Mouse (Mus musculus): ENCODE results near the gene Gm49027.
"Not testable (repeated sequence)": the region's sequence is repeated elsewhere in the genome, so short reads cannot be mapped to it uniquely, and the experiment has no call there.

The Gm49027 gene

GRCm38 (mm10) chr5:123525281-123525680 lies at the start of gene Gm49027:
Gm49027 (minus strand) TSS chr5:123525488.
- DNase-seq (ENCODE audit: low read depth) = no peak

GRCm38 (mm10) chr5:123573362-123573761 lies 48.1 kb upstream of the Gm49027 start:
- DNase-seq (ENCODE audit: low read depth) = no peak

GRCm38 (mm10) chr5:123572357-123573186 lies 47.3 kb upstream of the Gm49027 start, which contains the start of gene Vps33a:
Vps33a (minus strand) TSS chr5:123573038.
- peak; percentile 88 for DNase-seq (ENCODE audit: low read depth)

GRCm38 (mm10) chr5:123561128-123561527 lies 35.8 kb upstream of the Gm49027 start:
- DNase-seq (ENCODE audit: low read depth) = no peak

GRCm38 (mm10) chr5:123559588-123559987 lies 34.3 kb upstream of the Gm49027 start:
- DNase-seq (ENCODE audit: low read depth) = no peak

GRCm38 (mm10) chr5:123556451-123556850 lies 31.2 kb upstream of the Gm49027 start:
- DNase-seq (ENCODE audit: low read depth) = no peak

GRCm38 (mm10) chr5:123555693-123556092 lies 30.4 kb upstream of the Gm49027 start:
- DNase-seq (ENCODE audit: low read depth) = no peak

- no peak for DNase-seq (ENCODE audit: low read depth)
Observed at GRCm38 (mm10) chr5:123533801-123534200, 8.5 kb upstream of the Gm49027 start.

- DNase-seq (ENCODE audit: low read depth) = no peak
Observed at GRCm38 (mm10) chr5:123530056-123530455, 4.8 kb upstream of the Gm49027 start.

GRCm38 (mm10) chr5:123528641-123529040 lies 3.4 kb upstream of the Gm49027 start:
- no peak for DNase-seq (ENCODE audit: low read depth)

- no peak for DNase-seq (ENCODE audit: low read depth)
Observed at GRCm38 (mm10) chr5:123525916-123526495, 718 bp upstream of the Gm49027 start.

GRCm38 (mm10) chr5:123524393-123524750 lies 916 bp downstream of the Gm49027 start:
- no peak for DNase-seq (ENCODE audit: low read depth)

GRCm38 (mm10) chr5:123523692-123524392 lies 1.4 kb downstream of the Gm49027 start, which contains the start of gene Diablo:
Diablo (minus strand) TSS chr5:123524176.
- peak; percentile 87 for DNase-seq (ENCODE audit: low read depth)

- DNase-seq (ENCODE audit: low read depth) = no peak
Observed at GRCm38 (mm10) chr5:123522166-123522565, 3.1 kb downstream of the Gm49027 start.

- no peak for DNase-seq (ENCODE audit: low read depth)
Observed at GRCm38 (mm10) chr5:123521621-123522020, 3.7 kb downstream of the Gm49027 start.

GRCm38 (mm10) chr5:123520666-123521065 lies 4.6 kb downstream of the Gm49027 start:
- DNase-seq (ENCODE audit: low read depth) = no peak

- DNase-seq (ENCODE audit: low read depth) = no peak
Observed at GRCm38 (mm10) chr5:123514871-123515270, 10.4 kb downstream of the Gm49027 start.

- DNase-seq (ENCODE audit: low read depth) = no peak
Observed at GRCm38 (mm10) chr5:123512102-123512501, 13.2 kb downstream of the Gm49027 start.

- not testable (repeated sequence) for DNase-seq (ENCODE audit: low read depth)
Observed at GRCm38 (mm10) chr5:123511426-123511825, 13.9 kb downstream of the Gm49027 start.

- DNase-seq (ENCODE audit: low read depth) = no peak
Observed at GRCm38 (mm10) chr5:123510160-123510559, 15.1 kb downstream of the Gm49027 start, which contains the start of gene B3gnt4. B3gnt4 (plus strand) TSS chr5:123510460.

- DNase-seq (ENCODE audit: low read depth) = no peak
Observed at GRCm38 (mm10) chr5:123508921-123509320, 16.4 kb downstream of the Gm49027 start.

GRCm38 (mm10) chr5:123507936-123508723 lies 17.2 kb downstream of the Gm49027 start:
- peak; percentile 61 for DNase-seq (ENCODE audit: low read depth)

All from fibroblast of lung, adult 2 months (primary cell).